Mouse (Mus musculus) lung, postnatal 0 days (tissue): ENCODE measurements around the gene Hexim1.

Experiments
- CTCF ChIP-seq: IDR thresholded peaks from 2 replicates; pipeline ENCODE4 v1.5.1; 2016; ENCODE audit warnings: antibody characterized with exemption, mild to moderate bottlenecking
- EP300 ChIP-seq: IDR thresholded peaks from 2 replicates; pipeline ENCODE4 v1.6.1; 2016; ENCODE audit warnings: antibody characterized with exemption, mild to moderate bottlenecking, control low read depth

GRCm38 (mm10) chr11:103139951-103140762, 24.1 kb downstream of the Hexim1 start:
- no peak for TF ChIP-seq CTCF
- TF ChIP-seq EP300, result no peak
